Mouse (Mus musculus) MEL (cell line): ENCODE measurements around the gene Acadsb. TPM values are rescaled to one million over a fixed set of nuclear protein-coding genes. Genes with fewer than 3 reads are reported as not detected.
"Not testable (repeated sequence)": the region's sequence is repeated elsewhere in the genome, so short reads cannot be mapped to it uniquely, and the experiment has no call there.

Source experiments
- DNase-seq: peaks from one replicate; pipeline ENCODE4 v3.0.0; 2011; ENCODE audit warnings: low read depth, low spot score
- H3K27ac ChIP-seq: 2 replicates; pipeline ENCODE4 v1.5.1; 2012; ENCODE audit warnings: low read depth, mild to moderate bottlenecking, control low read depth, low read length, moderate library complexity; ENCODE audit not compliant: control insufficient read depth
- H3K27me3 ChIP-seq, 2 experiments: fragments of 150-350 bp in 1 of 2; sonication (generic) in 1 of 2; 2 replicates each; pipeline ENCODE4 v1.6.1; 2012; ENCODE audit warnings: low read length in 2 of 2, mild to moderate bottlenecking in 2 of 2, improper control_type of control experiment in 1 of 2, moderate library complexity in 1 of 2; ENCODE audit not compliant: insufficient read depth in 2 of 2, control insufficient read depth in 1 of 2
- H3K36me3 ChIP-seq, 2 experiments: 2 replicates each; pipeline ENCODE4 v1.6.1; 2012 to 2014; ENCODE audit warnings: low read length in 2 of 2, improper control_type of control experiment in 1 of 2, inconsistent platforms in 1 of 2, mild to moderate bottlenecking in 1 of 2; ENCODE audit not compliant: insufficient read depth in 2 of 2, control insufficient read depth in 1 of 2
- H3K4me1 ChIP-seq, 2 experiments: fragments of 150-350 bp in 1 of 2; sonication (generic) in 1 of 2; 2 replicates each; pipeline ENCODE4 v1.6.1; 2012; ENCODE audit warnings: low read length in 2 of 2, improper control_type of control experiment in 1 of 2, mild to moderate bottlenecking in 1 of 2; ENCODE audit not compliant: insufficient read depth in 2 of 2, control insufficient read depth in 1 of 2
- H3K4me3 ChIP-seq, 2 experiments: fragments of 150-350 bp in 1 of 2; sonication (generic) in 1 of 2; 2 replicates each; pipeline ENCODE4 v1.5.1; 2012; ENCODE audit warnings: low read depth in 2 of 2, low read length in 2 of 2, mild to moderate bottlenecking in 2 of 2, moderate library complexity in 2 of 2, control low read depth in 1 of 2, improper control_type of control experiment in 1 of 2; ENCODE audit not compliant: control insufficient read depth in 1 of 2, insufficient read depth in 1 of 2
- H3K79me2 ChIP-seq: 2 replicates; pipeline ENCODE4 v1.6.1; 2012; ENCODE audit warnings: mild to moderate bottlenecking, low read length, moderate library complexity; ENCODE audit not compliant: control insufficient read depth, poor library complexity, insufficient read depth
- H3K9ac ChIP-seq: 2 replicates; pipeline ENCODE4 v1.6.1; 2012; ENCODE audit warnings: low read depth, mild to moderate bottlenecking, control low read depth, low read length, moderate library complexity; ENCODE audit not compliant: control insufficient read depth, poor library complexity, severe bottlenecking
- H3K9me3 ChIP-seq: fragments of 150-350 bp; sonication (generic); replicated peaks from 2 replicates; pipeline ENCODE4 v1.6.1; 2012; ENCODE audit warnings: mild to moderate bottlenecking, low read length, improper control_type of control experiment, moderate library complexity; ENCODE audit not compliant: insufficient read depth
- BHLHE40 ChIP-seq: IDR thresholded peaks from 2 replicates; pipeline ENCODE4 v1.6.1; 2012; ENCODE audit warnings: low read depth, mild to moderate bottlenecking, inconsistent platforms, low read length, improper control_type of control experiment, borderline replicate concordance
- CHD2 ChIP-seq: IDR thresholded peaks from 2 replicates; pipeline ENCODE4 v1.6.1; 2011; ENCODE audit warnings: low read length, improper control_type of control experiment
- EP300 ChIP-seq, 2 experiments: IDR thresholded peaks; 2 replicates each; pipeline ENCODE4 v1.6.1; 2011; ENCODE audit warnings: improper control_type of control experiment in 2 of 2, low read length in 2 of 2, low read depth in 1 of 2, mild to moderate bottlenecking in 1 of 2
- ETS1 ChIP-seq: IDR thresholded peaks from 2 replicates; pipeline ENCODE4 v1.6.1; 2012; ENCODE audit warnings: low read depth, mild to moderate bottlenecking, inconsistent platforms, low read length, improper control_type of control experiment, moderate library complexity
- GATA1 ChIP-seq: IDR thresholded peaks from 2 replicates; pipeline ENCODE4 v1.6.1; 2011; ENCODE audit warnings: low read depth, low read length, improper control_type of control experiment
- KAT2A ChIP-seq: conservative IDR thresholded peaks from 2 replicates; pipeline ENCODE4 v1.6.1; 2012; ENCODE audit warnings: low read depth, low read length, improper control_type of control experiment, inconsistent platforms
- MAFK ChIP-seq: IDR thresholded peaks from 2 replicates; pipeline ENCODE4 v1.6.1; 2011; ENCODE audit warnings: low read depth, mild to moderate bottlenecking, low read length, improper control_type of control experiment, borderline replicate concordance
- MAX ChIP-seq: IDR thresholded peaks from 2 replicates; pipeline ENCODE4 v1.6.1; 2011; ENCODE audit warnings: low read length, improper control_type of control experiment
- MEF2A ChIP-seq: IDR thresholded peaks from 2 replicates; pipeline ENCODE4 v1.6.1; 2014; ENCODE audit warnings: low read depth, mild to moderate bottlenecking, inconsistent platforms, low read length, improper control_type of control experiment; ENCODE audit not compliant: poor library complexity, insufficient replicate concordance, severe bottlenecking; ENCODE audit errors: extremely low read depth
- POLR2A ChIP-seq, 2 experiments: IDR thresholded peaks; 2 replicates each; pipeline ENCODE4 v1.6.1; 2011 to 2012; ENCODE audit warnings: low read length in 2 of 2, mild to moderate bottlenecking in 2 of 2, control low read depth in 1 of 2, improper control_type of control experiment in 1 of 2, low read depth in 1 of 2, moderate library complexity in 1 of 2; ENCODE audit not compliant: control insufficient read depth in 1 of 2, insufficient read depth in 1 of 2, poor library complexity in 1 of 2
- POLR2AphosphoS2 ChIP-seq: IDR thresholded peaks from 2 replicates; pipeline ENCODE4 v1.6.1; 2011; ENCODE audit warnings: low read length, improper control_type of control experiment
- RCOR1 ChIP-seq: IDR thresholded peaks from 2 replicates; pipeline ENCODE4 v1.6.1; 2012; ENCODE audit warnings: low read depth, mild to moderate bottlenecking, inconsistent platforms, low read length, improper control_type of control experiment
- TAL1 ChIP-seq: IDR thresholded peaks from 2 replicates; pipeline ENCODE4 v1.6.1; 2012; ENCODE audit warnings: mild to moderate bottlenecking, inconsistent platforms, low read length, moderate library complexity, mixed read lengths
- TBP ChIP-seq: IDR thresholded peaks from 2 replicates; pipeline ENCODE4 v1.8.0; 2011; ENCODE audit warnings: low read depth, low read length, improper control_type of control experiment
- TCF12 ChIP-seq: IDR thresholded peaks from 2 replicates; pipeline ENCODE4 v1.6.1; 2014; ENCODE audit warnings: low read depth, mild to moderate bottlenecking, inconsistent platforms, low read length, improper control_type of control experiment, moderate library complexity
- ZC3H11A ChIP-seq: IDR thresholded peaks from 2 replicates; pipeline ENCODE4 v1.6.1; 2012; ENCODE audit warnings: low read depth, mild to moderate bottlenecking, inconsistent platforms, low read length, improper control_type of control experiment
- ZMIZ1 ChIP-seq: IDR thresholded peaks from 2 replicates; pipeline ENCODE4 v1.6.1; 2012; ENCODE audit warnings: low read depth, mild to moderate bottlenecking, inconsistent platforms, low read length, improper control_type of control experiment, moderate library complexity
- polyA plus RNA-seq, 2 experiments: library from polyadenylated mRNA; stranded (reverse) in 1 of 2; unstranded in 1 of 2; fragments of >175 nt in 1 of 2; fragments of >200 nt in 1 of 2; gene quantifications; 2 replicates each; pipeline versions ENCODE4 v1.2.1 to v1.2.4; 2012; ENCODE audit warnings: low replicate concordance in 2 of 2, low read depth in 1 of 2; ENCODE audit not compliant: insufficient read length in 2 of 2, insufficient read depth in 1 of 2, missing spikeins in 1 of 2
- total RNA-seq: library from RNA; depleted of rRNA; stranded (reverse); fragments of 300-350 nt; gene quantifications from 2 replicates; pipeline ENCODE4 v1.2.3, GENCODE M21; 2012

Acadsb gene
- total and polyA plus RNA-seq, 3 experiments = 11.4 to 20.7 TPM; not detected in 1

GRCm38 (mm10) chr7:131411941-131412270 lies 1.5 kb downstream of the Acadsb start:
- DNase-seq = no peak
- Histone ChIP-seq H3K27me3 (no peaks in the 10 kb centered on the region), H3K27ac (no peak overlapping the region), H3K4me3 (no peak overlapping the region; a peak in 1 of 4 replicates), H3K36me3 (peaks cover 0 to 17% of the 10 kb centered on the region in 2 experiments; a peak in 2 of 4 replicates), H3K9me3 (no peaks in the 10 kb centered on the region), H3K9ac (no peak overlapping the region)
- TF ChIP-seq POLR2AphosphoS2 (no peak), POLR2A (IDR thresholded peaks at IDR 0.05; ENCODE audit: control insufficient read depth in 1 of 2, insufficient read depth in 1 of 2, low read depth in 1 of 2, low read length in 2 of 2, poor library complexity in 1 of 2) (no peak)
- TF ChIP-seq, all 39 proteins: peak for 0
- Histone ChIP-seq H3K79me2 (peaks cover 13% of the 10 kb centered on the region), H3K4me1 (peaks cover 3 to 5% of the 10 kb centered on the region in 2 experiments)

GRCm38 (mm10) chr7:131416742-131417141 lies 6.3 kb downstream of the Acadsb start:
- H3K27me3 ChIP-seq, H3K79me2 ChIP-seq, H3K4me1 ChIP-seq, H3K9me3 ChIP-seq, H3K4me3 ChIP-seq, H3K9ac ChIP-seq, H3K27ac ChIP-seq, H3K36me3 ChIP-seq, DNase-seq: not testable (repeated sequence)

- Histone ChIP-seq H3K36me3 (no peaks in the 10 kb centered on the region), H3K79me2 (no peaks in the 10 kb centered on the region), H3K27ac (no peak overlapping the region), H3K9me3 (no peaks in the 10 kb centered on the region), H3K4me3 (no peak overlapping the region), H3K27me3 (no peaks in the 10 kb centered on the region), H3K4me1 (no peaks in the 10 kb centered on the region), H3K9ac (no peak overlapping the region)
- no peak for DNase-seq
- no peak for TF ChIP-seq MEF2A
- TF ChIP-seq CHD2 = no peak
- TF ChIP-seq TBP = no peak
Observed at GRCm38 (mm10) chr7:131417605-131418004, 7.2 kb downstream of the Acadsb start.

GRCm38 (mm10) chr7:131424912-131425311 lies 14.5 kb downstream of the Acadsb start:
- H3K27ac ChIP-seq = no peak overlapping the region
- no peaks in the 10 kb centered on the region for H3K27me3 ChIP-seq
- H3K79me2 ChIP-seq = no peaks in the 10 kb centered on the region
- H3K4me3 ChIP-seq = no peak overlapping the region
- H3K9ac ChIP-seq = no peak overlapping the region
- TF ChIP-seq MAX = no peak
- peak; percentile 88 for TF ChIP-seq TAL1
- no peak for TF ChIP-seq KAT2A
- no peak for TF ChIP-seq ZMIZ1
- TF ChIP-seq GATA1 = peak; percentile 89
- TF ChIP-seq ETS1 = peak; percentile 78
- peak; percentile 79 to 91 for TF ChIP-seq EP300 (IDR thresholded peaks at IDR 0.05; ENCODE audit: low read depth in 1 of 2, low read length in 2 of 2)
- peak; percentile 79 for TF ChIP-seq RCOR1
- TF ChIP-seq BHLHE40 = no peak
- TF ChIP-seq ZC3H11A = no peak
- no peak for TF ChIP-seq POLR2A (IDR thresholded peaks at IDR 0.05; ENCODE audit: control insufficient read depth in 1 of 2, insufficient read depth in 1 of 2, low read depth in 1 of 2, low read length in 2 of 2, poor library complexity in 1 of 2)
- TF ChIP-seq TCF12 = peak; percentile 93
- TF ChIP-seq MAFK = no peak
- DNase-seq = peak; percentile 71
- peaks cover 0 to 9% of the 10 kb centered on the region in 2 experiments; a peak in 3 of 4 replicates for H3K4me1 ChIP-seq
- H3K36me3 ChIP-seq = peaks cover 0 to 5% of the 10 kb centered on the region in 2 experiments; a peak in 2 of 4 replicates
- no peaks in the 10 kb centered on the region for H3K9me3 ChIP-seq
